Mouse (Mus musculus): ENCODE results near the gene Mrps33. TPM values are rescaled to one million over a fixed set of nuclear protein-coding genes. Genes with fewer than 3 reads are reported as not detected.

The Mrps33 gene
- total RNA-seq (2021): 100 to 1,000 TPM; 112 to 117 TPM
- long read RNA-seq, transcript Mrps33-201 (3 exons, 1,107 nt): major isoform, 78 of 94 reads
- long read RNA-seq, partial matches to known transcripts: 3 of 94 reads
- long read RNA-seq, other reads (novel, unspliced or antisense): 10 of 94 reads

DNA sequence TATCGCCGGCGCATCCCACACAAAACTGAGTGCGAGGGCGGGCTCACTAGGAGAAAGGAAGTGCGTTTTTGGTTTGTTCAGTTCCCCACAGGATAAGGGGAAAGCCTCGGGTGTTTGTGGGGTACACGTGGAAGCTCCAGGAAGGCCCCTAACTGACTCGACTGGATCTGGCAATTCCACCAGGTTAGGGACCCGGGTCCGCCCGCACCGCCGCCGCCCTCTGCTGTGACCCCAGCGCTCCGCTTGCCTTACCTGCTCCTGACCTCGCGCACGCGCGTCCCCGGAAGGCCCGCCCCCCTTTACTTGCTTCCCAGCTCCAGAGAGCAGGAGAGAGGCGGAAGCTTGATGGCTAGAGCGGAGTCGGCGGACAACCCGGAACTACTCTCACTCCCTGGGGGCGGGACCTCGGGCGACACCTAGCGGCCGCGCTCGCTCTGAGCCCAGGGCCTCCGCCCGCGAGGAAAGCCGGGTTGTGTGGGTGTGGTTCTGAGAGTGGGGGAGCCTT is at the start of gene Mrps33:
Gene Mrps33 (minus strand): TSS at position 377 of the 505 bp plus-strand sequence.
- peak; percentile 97 to 98 for DNase-seq (ENCODE audit: low spot score in 2 of 2)

DNA sequence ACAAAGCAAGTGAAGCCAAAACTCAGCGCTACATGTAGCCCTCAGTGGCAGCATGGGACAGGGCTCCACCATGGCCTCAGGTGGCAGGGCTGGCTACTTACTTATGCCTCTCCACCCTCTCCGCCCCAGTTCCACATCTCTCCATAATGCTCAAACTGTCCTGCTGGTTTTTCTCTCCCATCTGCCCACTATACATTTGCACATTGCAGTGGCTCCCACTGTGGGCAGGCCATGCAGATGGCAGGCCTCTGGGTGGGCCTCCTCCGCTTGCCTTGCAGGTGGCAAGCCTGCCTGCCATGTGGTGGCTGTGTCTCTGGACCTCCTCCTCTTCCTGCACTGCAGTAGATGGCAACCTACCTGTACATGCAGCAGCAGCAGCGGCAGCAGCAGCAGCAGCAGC is 38.9 kb upstream of the Mrps33 start:
- no peak for DNase-seq (ENCODE audit: low spot score in 2 of 2)

DNA sequence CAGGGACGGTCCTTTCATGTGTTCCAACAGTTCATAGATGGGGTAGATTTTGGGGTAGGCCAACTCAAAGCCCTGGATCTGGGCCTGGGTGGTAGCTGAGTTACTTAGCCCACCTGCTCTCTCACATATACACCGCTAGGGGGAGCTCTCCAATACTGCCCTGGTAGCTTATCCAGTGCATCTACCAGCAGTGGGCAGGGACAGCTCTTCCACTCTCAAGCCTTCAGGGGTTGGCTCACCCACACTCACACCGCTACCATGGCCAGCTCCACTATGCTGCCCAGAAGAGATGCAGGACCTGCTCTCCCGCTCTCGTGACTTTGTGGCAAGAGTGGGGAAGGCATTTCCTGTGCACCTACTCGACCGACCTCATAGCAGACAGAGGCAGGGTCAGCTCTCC is 38.0 kb upstream of the Mrps33 start:
- peak in 1 of 2 experiments; percentile 14 for DNase-seq (ENCODE audit: low spot score in 2 of 2)

DNA sequence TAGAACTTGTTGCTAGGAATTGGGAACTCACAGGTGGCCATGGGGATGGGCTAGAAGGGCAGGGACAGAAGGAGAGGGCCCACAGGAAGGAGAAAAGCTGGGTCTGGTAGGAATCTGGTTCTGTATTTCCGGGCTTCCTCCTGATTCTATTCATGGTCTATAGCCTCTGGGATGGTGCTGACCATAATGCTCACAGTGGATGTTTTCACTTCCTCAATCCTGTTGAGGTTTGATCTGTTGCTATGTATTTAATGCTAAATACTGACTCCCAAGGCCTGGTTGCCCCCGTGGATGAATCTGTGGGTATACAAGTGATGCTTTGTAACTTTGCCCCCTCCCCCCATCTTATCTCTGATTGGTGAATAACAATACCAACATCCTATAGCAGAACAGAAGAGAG is 36.8 kb upstream of the Mrps33 start:
- DNase-seq (ENCODE audit: low spot score in 2 of 2): no peak

DNA sequence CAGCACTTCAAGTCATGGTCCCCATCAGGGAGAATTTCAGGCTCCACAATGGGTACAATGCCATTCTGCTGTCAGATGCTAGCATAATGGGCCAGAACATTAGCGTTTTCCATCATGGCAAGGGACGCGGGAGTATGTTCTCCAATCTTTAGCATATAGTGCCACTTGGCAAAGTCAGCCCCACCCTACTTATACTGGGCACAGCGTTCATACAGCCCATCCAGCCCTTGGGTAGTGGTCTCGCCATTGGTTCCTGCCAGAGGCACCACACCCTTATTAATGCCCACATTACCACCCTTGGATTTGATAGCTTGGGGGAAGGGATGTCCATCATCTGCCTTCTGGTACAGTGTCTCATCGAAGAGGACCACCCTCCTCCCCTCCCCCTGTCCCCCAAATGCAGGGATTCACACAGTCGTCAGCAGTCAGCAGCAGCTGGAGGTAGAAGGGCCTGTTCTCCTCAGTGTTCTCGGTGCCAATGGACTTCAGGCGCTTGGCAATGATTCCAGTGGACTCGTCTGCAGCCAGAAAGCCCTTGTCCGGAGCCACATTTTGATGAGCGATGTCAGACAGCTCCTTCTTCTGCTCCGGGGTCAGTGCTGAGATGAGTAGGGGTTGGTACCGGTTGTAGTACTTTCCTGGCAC is 33.0 kb upstream of the Mrps33 start:
- no peak for DNase-seq (ENCODE audit: low spot score in 2 of 2)

DNA sequence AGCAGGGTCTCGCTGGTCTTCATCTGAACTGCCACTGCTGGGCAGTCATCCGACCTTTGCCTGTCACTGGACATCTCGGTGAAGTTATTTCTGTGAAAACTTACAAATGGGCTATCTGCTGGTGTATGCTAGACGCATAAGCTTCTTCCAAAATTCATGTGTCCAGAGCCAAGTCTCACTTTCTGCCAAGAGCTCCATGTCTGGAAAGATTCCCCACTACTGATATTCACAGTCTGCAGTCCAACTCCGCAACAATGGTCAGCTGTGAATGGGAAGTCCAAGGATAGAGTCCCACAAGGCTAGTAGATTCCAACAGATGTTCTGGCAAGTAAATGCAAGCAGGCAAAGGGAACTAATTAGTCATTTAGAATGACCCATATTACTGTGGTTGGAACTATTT is 17.9 kb upstream of the Mrps33 start:
- no peak for DNase-seq (ENCODE audit: low spot score in 2 of 2)

DNA sequence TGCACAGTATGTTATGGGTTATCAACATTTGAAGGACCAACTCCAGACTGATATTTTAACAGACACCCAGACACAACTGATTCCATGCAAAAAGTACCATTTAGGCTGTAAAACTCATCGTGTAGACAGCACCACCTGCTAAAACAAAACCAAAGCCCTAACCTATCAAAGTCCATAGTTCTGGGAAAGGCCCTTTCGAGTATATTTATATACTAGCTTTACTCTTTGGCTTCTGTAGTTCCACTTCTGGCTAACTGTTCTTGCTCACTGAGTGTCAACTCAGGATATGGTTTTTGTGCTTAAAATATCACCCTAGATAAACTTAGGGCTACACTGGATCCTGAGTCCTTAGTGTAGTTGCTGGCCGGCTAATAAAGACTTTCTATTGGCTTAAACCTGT is 10.5 kb upstream of the Mrps33 start:
- no peak for DNase-seq (ENCODE audit: low spot score in 2 of 2)

DNA sequence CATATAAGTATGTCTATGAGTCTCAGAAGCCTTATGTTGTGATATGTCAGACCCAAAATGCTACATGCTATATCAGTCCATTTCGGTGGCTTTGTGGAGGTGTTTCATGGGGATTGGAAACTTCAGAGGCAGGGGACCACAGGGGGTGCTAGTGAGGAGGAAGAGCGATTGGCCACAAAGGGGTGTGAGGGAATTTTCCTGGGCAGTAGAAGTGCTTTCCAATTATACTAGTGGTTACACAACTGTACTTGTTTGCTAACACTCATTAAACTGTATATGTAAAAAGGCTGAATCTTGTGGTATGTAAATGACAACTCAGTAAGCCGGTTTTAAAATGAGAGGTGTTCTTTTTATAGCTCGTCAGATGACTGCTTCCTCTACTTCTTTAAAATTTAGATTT is 8.1 kb upstream of the Mrps33 start:
- DNase-seq (ENCODE audit: low spot score in 2 of 2): no peak

DNA sequence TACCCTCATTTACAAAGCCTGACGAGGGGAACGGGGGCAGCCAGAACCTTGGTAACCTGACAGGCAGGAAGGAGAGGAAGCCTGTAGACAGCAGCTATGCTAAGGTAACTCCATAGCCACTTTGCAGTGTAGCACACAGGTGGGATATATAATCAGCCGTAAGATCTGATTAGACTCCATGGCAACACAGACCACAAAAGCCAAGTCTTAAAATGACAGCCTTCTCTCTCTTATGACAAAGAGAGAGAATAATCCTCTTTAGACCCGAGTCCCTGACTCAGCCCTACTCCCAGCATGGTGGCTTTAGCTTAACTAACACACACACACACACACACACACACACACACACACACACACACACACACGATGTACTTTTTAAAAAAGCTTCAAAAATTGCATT is 2.3 kb downstream of the Mrps33 start:
- DNase-seq (ENCODE audit: low spot score in 2 of 2): no peak

DNA sequence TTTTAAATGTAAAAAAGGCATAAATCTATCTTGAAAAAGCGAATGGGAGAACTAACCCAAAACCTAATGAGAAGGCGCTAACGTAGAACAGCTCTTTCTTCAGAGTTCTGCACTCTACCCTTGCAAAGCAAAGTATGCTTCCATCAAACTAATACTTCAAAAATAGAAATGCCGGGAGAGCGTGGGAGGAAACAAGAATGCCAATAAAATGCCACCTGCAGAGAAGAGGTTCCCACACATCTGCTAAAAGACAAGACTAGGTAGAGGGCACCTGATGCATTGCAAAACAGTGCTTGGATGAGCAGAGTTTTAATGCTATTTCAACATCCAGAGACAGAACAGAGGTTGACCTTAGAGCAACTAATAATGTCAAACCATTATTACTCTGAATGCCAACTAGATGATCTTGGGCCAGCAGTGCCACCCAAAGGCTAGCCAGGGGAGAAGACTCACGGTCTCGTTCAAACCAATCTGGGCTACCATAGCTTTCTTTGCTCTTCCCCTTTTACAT is 3.7 kb downstream of the Mrps33 start:
- DNase-seq (ENCODE audit: low spot score in 2 of 2): no peak

DNA sequence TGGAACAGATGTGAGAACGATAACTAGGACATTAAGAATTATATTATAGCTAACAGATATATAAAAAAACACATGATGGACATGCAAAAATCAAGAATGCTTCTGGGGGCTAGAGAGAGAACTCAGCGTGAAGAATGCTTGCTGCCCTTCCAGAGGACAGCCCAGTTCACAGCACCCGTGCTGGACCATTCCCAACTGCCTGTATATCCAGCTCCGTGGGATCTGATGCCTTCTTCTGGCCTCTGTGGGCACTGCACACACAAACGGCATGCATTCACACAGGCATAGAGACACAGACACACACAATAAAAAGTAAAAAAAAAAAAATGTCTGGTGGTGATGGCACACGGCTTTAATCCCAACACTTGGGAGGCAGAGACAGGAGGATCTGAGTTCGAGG is 4.5 kb downstream of the Mrps33 start:
- no peak for DNase-seq (ENCODE audit: low spot score in 2 of 2)

DNA sequence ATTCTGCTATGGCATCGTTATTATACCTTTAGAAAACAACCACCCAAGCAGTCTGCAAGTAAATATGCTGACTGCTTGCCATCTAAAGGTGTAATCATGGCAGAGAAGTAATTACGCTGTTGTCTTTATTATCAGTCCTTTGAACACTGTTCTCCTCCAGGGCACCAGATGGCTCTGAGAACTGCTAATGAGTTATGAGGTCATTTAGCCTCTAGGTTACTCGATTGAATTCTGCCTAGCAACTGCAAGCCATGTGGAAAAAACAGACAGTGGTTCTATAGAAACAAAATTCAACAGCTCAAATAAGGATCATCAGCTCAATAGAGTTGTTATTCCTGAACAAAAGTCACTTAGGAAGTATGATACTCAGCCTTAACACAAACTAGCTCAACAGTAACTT is 4.9 kb downstream of the Mrps33 start:
- DNase-seq (ENCODE audit: low spot score in 2 of 2): no peak

DNA sequence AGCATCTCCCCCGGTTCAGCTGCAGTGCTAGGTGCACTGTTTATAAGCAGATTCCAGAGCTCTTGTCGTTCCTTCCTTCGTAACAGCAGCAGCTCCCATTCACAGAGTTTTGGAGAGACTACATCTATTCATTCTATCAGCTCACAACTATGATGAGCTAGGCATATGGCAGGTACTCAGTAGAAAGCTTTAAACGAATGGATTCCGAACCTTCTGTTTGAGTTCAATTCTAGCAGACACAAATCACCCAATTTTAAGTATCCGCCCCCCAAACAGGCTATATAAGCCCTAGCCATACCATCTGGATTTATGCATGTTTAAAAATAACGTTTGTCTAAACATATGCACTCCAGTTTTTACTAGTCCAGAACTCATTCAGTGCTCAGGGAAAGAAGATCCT is 9.8 kb downstream of the Mrps33 start:
- no peak for DNase-seq (ENCODE audit: low spot score in 2 of 2)

DNA sequence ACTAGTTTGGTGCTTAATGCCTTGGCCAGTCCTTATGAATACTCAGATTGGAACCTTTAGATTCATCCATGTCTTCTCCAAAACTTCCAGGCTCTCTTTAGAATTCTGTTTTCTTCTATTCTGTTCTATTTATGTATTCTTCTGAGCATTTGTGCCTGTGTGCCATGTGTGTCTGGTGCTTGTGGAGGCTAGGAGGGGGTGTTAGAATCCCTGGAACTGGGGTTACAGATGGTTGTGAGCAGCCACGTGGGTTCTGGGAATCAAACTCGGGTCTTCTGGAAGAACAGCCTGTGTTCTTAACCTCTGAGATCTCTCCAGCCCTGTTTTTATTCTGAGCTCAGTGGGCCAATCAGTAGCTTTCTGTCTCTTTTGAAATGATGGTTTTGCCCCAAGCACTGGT is 13.7 kb downstream of the Mrps33 start:
- peak; percentile 33 to 68 for DNase-seq (ENCODE audit: low spot score in 2 of 2)

DNA sequence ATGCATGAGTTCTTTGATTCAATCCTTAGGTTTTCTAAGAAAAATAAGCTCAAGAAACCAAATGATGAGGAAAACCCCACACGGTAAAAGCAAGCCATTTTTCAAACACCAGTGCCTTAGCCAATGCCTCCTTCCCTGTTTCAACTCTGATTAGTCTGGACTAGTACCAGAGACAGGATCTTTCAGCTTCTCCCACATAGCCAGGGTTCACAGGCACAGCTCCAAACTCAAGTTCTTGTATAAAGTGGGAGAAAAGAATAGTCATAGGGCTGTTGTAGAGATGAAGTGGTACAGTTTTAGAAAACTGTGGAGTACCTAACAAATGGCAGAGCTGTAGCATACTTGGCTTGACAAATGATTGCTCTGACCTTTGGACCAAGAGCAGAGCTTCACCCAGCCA is 14.6 kb downstream of the Mrps33 start:
- DNase-seq (ENCODE audit: low spot score in 2 of 2): no peak

DNA sequence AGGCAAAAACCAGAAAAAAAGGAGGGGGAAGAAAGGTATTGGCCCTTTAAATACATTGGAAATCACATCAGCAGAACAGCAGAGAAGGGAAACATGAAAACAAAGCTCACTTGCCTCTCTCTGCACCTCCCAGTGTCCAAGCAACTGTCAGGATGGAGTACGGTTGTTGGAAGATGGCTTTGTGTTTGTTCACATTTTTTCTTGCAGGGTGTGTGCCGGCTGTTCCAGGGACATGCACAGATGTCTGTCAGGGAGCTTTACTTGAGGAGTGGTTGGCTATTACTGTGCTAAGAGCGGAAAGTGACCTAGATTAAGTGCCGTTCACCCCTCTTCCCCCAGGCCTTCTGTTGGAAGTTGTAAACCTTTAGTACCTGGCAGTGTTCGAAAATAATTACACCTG is 19.0 kb downstream of the Mrps33 start:
- no peak for DNase-seq (ENCODE audit: low spot score in 2 of 2)

DNA sequence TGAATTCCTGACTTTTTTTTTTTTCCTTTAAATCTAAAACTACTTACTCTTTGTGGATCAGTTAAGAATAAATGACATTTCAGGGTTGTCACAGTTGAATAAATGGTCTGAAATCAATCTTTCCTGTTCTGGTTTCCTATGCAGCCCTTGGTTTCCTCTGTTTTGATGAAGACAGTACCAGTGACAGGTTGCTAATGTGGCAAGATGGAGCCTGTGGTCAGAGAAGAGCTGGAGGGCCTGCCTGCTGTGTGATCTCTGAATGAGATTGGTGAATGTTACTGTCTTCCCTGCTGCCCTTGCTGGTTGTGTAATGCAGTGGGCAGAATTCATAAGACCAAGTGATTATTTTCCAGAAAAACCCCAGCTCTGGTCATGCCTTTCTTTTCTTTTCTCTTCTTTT is 22.4 kb downstream of the Mrps33 start:
- no peak for DNase-seq (ENCODE audit: low spot score in 2 of 2)

DNA sequence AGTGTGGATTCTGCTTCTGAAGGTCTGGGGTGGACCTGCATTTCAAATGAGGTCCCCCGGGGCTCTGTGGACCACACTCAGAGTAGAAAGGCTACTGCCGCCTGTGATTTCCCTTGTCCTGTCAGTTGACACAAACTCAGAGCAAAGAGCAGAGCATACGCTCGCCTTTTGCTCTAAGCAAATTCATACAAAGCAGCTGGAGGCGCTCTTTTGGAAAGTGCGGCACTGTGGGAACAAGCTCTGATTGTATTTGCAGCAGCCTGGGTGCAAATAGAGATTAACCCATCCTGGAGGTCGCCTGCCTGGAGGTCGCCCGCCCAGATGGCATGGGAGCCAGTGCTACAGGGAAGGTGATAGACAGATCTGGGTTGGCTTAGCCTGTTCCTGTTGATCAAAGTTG is 23.0 kb downstream of the Mrps33 start:
- DNase-seq (ENCODE audit: low spot score in 2 of 2): no peak

DNA sequence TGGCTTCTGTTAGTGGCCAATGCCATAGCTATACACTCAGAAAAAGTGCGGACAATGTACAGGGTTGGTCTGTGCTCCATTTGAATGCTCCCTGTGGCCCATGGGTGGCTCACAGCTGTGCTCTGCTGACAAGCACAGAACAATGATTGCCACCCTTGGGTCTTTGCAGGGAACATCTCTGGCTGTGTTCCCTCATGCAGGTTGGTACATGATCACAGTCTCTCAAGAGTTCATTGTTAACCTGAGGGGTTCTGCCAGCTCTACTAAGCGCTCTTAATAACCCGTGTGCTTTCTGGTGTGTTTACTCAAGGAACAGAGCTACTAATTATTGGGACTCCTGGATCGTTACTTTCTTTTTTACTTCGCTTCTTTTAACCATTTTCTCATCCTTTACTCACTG is 24.8 kb downstream of the Mrps33 start:
- DNase-seq (ENCODE audit: low spot score in 2 of 2): no peak

DNA sequence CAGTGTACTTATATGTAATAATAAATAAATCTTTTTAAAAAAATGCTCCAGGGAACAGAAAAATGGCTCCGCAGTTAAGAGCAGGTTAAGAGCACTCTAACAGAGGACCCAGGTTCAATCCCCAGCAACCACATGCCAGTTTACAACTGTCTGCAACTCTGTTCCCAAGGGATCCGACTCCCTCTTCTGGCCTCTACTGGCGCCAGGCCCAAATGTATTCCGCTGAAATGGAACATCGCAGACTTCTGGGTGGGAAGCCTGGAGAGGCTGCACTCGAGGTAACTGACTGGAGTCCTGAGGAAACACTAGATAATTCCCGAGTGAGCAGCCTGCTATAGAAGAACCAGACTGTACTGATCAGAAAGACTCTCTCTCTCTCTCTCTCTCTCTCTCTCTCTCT is 27.3 kb downstream of the Mrps33 start:
- no peak for DNase-seq (ENCODE audit: low spot score in 2 of 2)

DNA sequence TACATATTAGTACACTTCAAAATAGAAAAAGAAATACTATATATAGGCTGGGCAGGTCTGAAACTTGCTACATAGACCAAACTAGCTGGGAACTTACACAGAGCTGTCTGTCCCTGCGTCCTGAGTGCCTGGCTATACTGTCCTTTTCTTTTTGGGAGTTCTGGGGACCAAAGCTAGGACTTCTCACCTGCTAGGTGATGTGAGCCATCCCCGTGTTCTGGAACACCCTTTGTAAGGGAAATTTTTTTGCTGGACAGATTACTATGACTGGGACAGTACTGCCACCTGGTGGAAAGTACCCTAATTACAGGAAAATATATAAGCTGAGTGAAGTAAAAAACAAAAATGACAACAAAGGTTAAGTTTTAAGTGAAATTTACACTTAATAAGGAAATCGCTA is 28.2 kb downstream of the Mrps33 start:
- DNase-seq (ENCODE audit: low spot score in 2 of 2): peak in 1 of 2 experiments; percentile 57

DNA sequence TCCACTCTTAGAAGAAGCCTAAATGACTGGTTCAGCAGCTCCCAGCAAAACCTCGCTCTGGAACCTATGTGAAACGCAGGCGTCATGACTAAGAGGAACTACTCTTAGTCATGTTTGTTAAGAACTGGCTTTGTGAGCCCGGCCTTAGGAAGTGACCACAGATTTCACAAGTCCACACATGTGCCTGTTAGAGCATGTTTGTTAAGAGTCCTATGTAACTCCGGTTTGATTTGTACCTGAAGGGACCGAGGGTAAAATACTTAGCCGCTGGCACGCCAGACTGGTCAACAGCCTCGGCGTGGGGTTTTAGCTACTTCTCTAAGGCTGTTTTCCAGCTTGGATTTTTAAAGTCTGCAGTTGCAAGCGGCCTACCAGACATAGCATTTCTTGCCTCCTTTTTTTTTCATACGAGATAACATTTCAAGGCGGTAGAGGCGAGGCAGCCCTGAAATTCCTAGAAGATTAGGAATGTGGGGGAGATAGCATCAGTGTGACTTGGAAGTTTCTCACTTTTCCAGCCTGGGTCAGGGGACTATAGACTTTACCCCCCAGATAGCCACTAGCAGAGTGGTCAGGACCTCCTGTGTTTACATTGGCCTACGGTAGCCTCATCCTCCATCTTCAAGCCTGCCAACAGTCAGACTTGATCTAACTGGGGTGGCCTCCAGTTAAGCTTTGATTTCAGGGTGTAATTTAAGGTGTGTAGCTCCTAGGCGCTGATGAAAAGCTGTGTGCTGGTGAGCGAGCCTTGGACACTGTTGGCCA is 28.8 kb downstream of the Mrps33 start:
- no peak for DNase-seq (ENCODE audit: low spot score in 2 of 2)
